Mouse (Mus musculus) hindbrain, embryonic 16.5 days (tissue): ENCODE data around the gene Slc22a12. TPM values are rescaled to one million over a fixed set of nuclear protein-coding genes. Genes with fewer than 3 reads are reported as not detected.

Experiments used
- ATAC-seq: fragments of 200-750 bp; cut with Nextera tagmentation; 2 replicates; pipeline ENCODE4 v1.8.0; 2017; ENCODE audit warnings: moderate TSS enrichment, moderate library complexity
- H3K27ac ChIP-seq: fragments of 300-500 bp; sonication (generic); 2 replicates; pipeline ENCODE4 v1.5.1; 2014; ENCODE audit warnings: low read depth, mild to moderate bottlenecking, control low read depth, low read length, moderate library complexity
- H3K27me3 ChIP-seq: fragments of 300-500 bp; sonication (generic); replicated peaks from 2 replicates; pipeline ENCODE4 v1.6.1; 2014; ENCODE audit warnings: low read length; ENCODE audit not compliant: control insufficient read depth, insufficient read depth
- H3K36me3 ChIP-seq: fragments of 300-500 bp; sonication (generic); 2 replicates; pipeline ENCODE4 v1.6.1; 2014; ENCODE audit warnings: mild to moderate bottlenecking, low read length, moderate library complexity, mixed read lengths; ENCODE audit not compliant: control insufficient read depth, insufficient read depth
- H3K4me1 ChIP-seq: fragments of 300-500 bp; sonication (generic); 2 replicates; pipeline ENCODE4 v1.6.1; 2014; ENCODE audit warnings: low read depth, low read length; ENCODE audit not compliant: control insufficient read depth, insufficient read depth
- H3K4me2 ChIP-seq: fragments of 300-500 bp; sonication (generic); 2 replicates; pipeline ENCODE4 v1.6.1; 2014; ENCODE audit warnings: mild to moderate bottlenecking, low read length, control low read depth, moderate library complexity
- H3K4me3 ChIP-seq: fragments of 300-500 bp; sonication (generic); 2 replicates; pipeline ENCODE4 v1.5.1; 2014; ENCODE audit warnings: mild to moderate bottlenecking, low read length, control low read depth, moderate library complexity
- H3K9ac ChIP-seq: fragments of 300-500 bp; sonication (generic); 2 replicates; pipeline ENCODE4 v1.6.1; 2014; ENCODE audit warnings: low read depth, mild to moderate bottlenecking, control low read depth, low read length, moderate library complexity
- H3K9me3 ChIP-seq: fragments of 300-500 bp; sonication (generic); 2 replicates; pipeline ENCODE4 v1.6.1; 2014; ENCODE audit warnings: mild to moderate bottlenecking, low read length, moderate library complexity; ENCODE audit not compliant: control insufficient read depth
- WGBS: fragments of 180-500 bp; shearing (Covaris S2); extraction: QIAGEN DNeasy Blood & Tissue Kit; methylation state at CpG from one replicate; pipeline ENCODE4 v1.1.7; 2014; 5-methylcytosine and 5-hydroxymethylcytosine counted together
- microRNA-seq: library from miRNA; unstranded; fragments of <30 nt; microRNA quantifications from one replicate; pipeline ENCODE4, GENCODE M21; 2017
- polyA plus RNA-seq: library from polyadenylated mRNA; unstranded; fragments of >200 nt; fragmentation: Nextera tagmentation; extraction: Ambion mirVana; gene quantifications from 2 replicates; pipeline ENCODE4 v1.2.1, GENCODE M21; 2015

The Slc22a12 gene
- polyA plus RNA-seq, 1 experiment from 2014 or later = not detected

- WGBS = 72% methylated on average over 18 of the region's 18 CpGs
- H3K9ac ChIP-seq = no peak overlapping the region; the same call in 1 of the 2 replicates
- no peak overlapping the region for H3K27ac ChIP-seq
- H3K27me3 ChIP-seq = no peaks in the 10 kb centered on the region
- H3K4me1 ChIP-seq = peaks cover 19% of the 10 kb centered on the region
- no peaks in the 10 kb centered on the region for H3K9me3 ChIP-seq
- no peak overlapping the region for H3K4me2 ChIP-seq
- H3K4me3 ChIP-seq = no peak overlapping the region
- H3K36me3 ChIP-seq = no peaks in the 10 kb centered on the region
- no peak for ATAC-seq
These were observed 48.2 kb downstream of the Slc22a12 start for GRCm38 (mm10) chr19:6494504-6495170.

DNA sequence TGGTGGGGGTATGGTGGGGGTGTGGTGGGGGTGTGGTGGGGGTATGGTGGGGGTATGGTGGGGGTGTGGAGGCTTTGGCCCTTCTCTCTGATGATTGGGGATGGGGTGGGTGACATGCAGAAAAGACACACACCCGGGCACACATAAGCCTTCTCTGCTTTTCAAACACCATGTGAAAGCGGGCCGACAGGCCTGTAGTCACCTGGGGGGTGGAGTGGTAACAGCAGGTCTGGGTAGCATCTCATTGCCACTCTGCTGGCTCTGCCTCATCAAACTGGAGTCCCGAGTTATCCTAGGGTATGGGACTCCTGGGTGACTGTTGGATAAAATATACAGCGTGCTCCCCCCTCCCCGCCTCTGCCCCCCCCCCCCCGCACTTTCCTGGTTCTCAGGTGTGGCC is 48.8 kb downstream of the Slc22a12 start:
- ATAC-seq = no peak
- Histone ChIP-seq H3K27me3 (no peaks in the 10 kb centered on the region), H3K4me1 (peaks cover 21% of the 10 kb centered on the region), H3K36me3 (no peaks in the 10 kb centered on the region), H3K9me3 (no peaks in the 10 kb centered on the region), H3K4me3 (no peak overlapping the region), H3K4me2 (no peak overlapping the region), H3K27ac (no peak overlapping the region), H3K9ac (no peak overlapping the region)
- WGBS = 67% methylated on average over 6 of the region's 7 CpGs

DNA sequence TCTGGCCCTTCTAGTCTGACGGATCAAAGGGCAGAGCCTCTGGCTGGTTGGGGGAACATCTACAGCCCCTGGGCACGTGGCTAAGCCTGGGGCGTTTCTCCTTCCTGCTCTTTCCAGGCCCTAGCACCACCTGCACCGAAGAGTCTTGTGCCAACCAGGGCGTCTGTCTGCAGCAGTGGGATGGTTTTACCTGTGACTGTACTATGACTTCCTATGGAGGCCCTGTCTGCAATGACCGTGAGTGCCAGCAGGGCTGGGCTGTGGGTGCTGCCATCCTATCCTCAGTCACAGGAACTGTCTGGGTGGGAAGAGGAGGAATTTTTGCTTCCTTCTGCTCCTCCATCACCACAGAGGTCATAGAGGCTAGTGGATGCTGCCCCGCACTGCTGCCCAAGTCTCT is 49.6 kb downstream of the Slc22a12 start:
- H3K4me3 ChIP-seq = no peak overlapping the region
- H3K9ac ChIP-seq = no peak overlapping the region; the same call in 1 of the 2 replicates
- 87% methylated on average over 7 of the region's 7 CpGs for WGBS
- no peak overlapping the region for H3K27ac ChIP-seq
- H3K4me1 ChIP-seq = peaks cover 21% of the 10 kb centered on the region
- no peaks in the 10 kb centered on the region for H3K27me3 ChIP-seq
- no peaks in the 10 kb centered on the region for H3K36me3 ChIP-seq
- H3K4me2 ChIP-seq = no peak overlapping the region
- H3K9me3 ChIP-seq = no peaks in the 10 kb centered on the region
- ATAC-seq = no peak

DNA sequence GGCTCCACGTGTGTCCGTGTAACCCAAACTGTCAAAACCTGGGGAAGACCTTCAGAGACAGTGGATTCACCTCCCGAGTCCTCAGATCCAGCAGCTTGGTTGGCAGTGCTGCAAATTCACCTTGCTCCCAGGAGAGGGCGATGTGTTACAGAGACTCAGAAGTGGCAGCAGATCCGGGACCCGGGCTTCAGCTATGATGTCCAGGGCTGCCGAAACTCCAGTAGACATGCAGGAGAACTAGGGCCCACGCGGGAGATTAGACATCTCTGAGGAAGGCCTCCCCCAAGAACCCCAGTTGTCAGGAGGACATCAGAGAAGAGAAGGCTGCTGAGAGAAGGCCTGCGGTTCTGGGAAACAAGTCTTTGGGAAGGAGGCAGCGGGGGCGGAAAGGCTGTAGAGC is 50.7 kb downstream of the Slc22a12 start:
- H3K27me3 ChIP-seq = no peaks in the 10 kb centered on the region
- no peak overlapping the region for H3K4me3 ChIP-seq
- peaks cover 21% of the 10 kb centered on the region for H3K4me1 ChIP-seq
- no peak for ATAC-seq
- H3K36me3 ChIP-seq = no peaks in the 10 kb centered on the region
- no peak overlapping the region for H3K27ac ChIP-seq
- no peaks in the 10 kb centered on the region for H3K9me3 ChIP-seq
- WGBS = 19% methylated on average over 12 of the region's 12 CpGs
- peak overlapping the region; percentile 32; the same call in 1 of the 2 replicates for H3K9ac ChIP-seq
- no peak overlapping the region for H3K4me2 ChIP-seq

GRCm38 (mm10) chr19:6491538-6491937 is 51.3 kb downstream of the Slc22a12 start:
- Histone ChIP-seq H3K27me3 (no peaks in the 10 kb centered on the region), H3K4me1 (peaks cover 17% of the 10 kb centered on the region), H3K9ac (peak overlapping the region; percentile 32; the same call in 1 of the 2 replicates), H3K27ac (no peak overlapping the region), H3K4me3 (no peak overlapping the region), H3K9me3 (no peaks in the 10 kb centered on the region), H3K4me2 (no peak overlapping the region), H3K36me3 (no peaks in the 10 kb centered on the region)
- ATAC-seq = no peak
- 89% methylated on average over 8 of the region's 8 CpGs for whole genome bisulfite sequencing

- WGBS = 2% methylated on average over 4 of the region's 4 CpGs
- H3K4me2 ChIP-seq = no peak overlapping the region
- no peak overlapping the region for H3K27ac ChIP-seq
- H3K4me3 ChIP-seq = no peak overlapping the region
- ATAC-seq = peak; percentile 60
- no peaks in the 10 kb centered on the region for H3K27me3 ChIP-seq
- H3K9ac ChIP-seq = no peak overlapping the region; the same call in 1 of the 2 replicates
- peaks cover 5% of the 10 kb centered on the region; the same call in 1 of the 2 replicates for H3K36me3 ChIP-seq
- peaks cover 4% of the 10 kb centered on the region for H3K4me1 ChIP-seq
- no peaks in the 10 kb centered on the region for H3K9me3 ChIP-seq
These were observed 53.8 kb downstream of the Slc22a12 start for GRCm38 (mm10) chr19:6489030-6489429.

Small RNA genes lying within 50 kb of the gene (microRNA-seq; reads per million reads assigned to microRNA genes)
- not detected for gene Gm26460

Other genes with a start within 250 kb of the Slc22a12 start
- 0.26 and 0.31 TPM in 2 replicates for gene Cdc42bpg, start 236.6 kb downstream of the Slc22a12 start, polyA plus RNA-seq
- 68.4 and 85.0 TPM in 2 replicates for gene Men1, start 208.1 kb downstream of the Slc22a12 start, polyA plus RNA-seq
- 19.6 and 23.1 TPM in 2 replicates for gene Map4k2, start 201.9 kb downstream of the Slc22a12 start, polyA plus RNA-seq
- gene Sf1, start 179.3 kb downstream of the Slc22a12 start, polyA plus RNA-seq = 81.4 and 106 TPM in 2 replicates
- gene Pygm, start 158.6 kb downstream of the Slc22a12 start, polyA plus RNA-seq = 10.2 and 13.2 TPM in 2 replicates
- gene Rasgrp2, start 143.7 kb downstream of the Slc22a12 start, polyA plus RNA-seq = 184 and 232 TPM in 2 replicates
- gene Nrxn2, start 124.3 kb downstream of the Slc22a12 start, polyA plus RNA-seq = 29.1 and 37.1 TPM in 2 replicates